Mouse (Mus musculus) intestine, embryonic 15.5 days (tissue): ENCODE measurements around the gene C1d. TPM values are rescaled to one million over a fixed set of nuclear protein-coding genes. Genes with fewer than 3 reads are reported as not detected.

Source experiments
- ATAC-seq: fragments of 200-750 bp; cut with Nextera tagmentation; 2 replicates; pipeline ENCODE4 v1.8.0; 2017; ENCODE audit warnings: moderate TSS enrichment, moderate library complexity
- H3K27ac ChIP-seq: fragments of 300-500 bp; sonication (generic); 2 replicates; pipeline ENCODE4 v1.5.1; 2015; ENCODE audit warnings: mild to moderate bottlenecking, inconsistent platforms
- H3K27me3 ChIP-seq: fragments of 300-500 bp; sonication (generic); replicated peaks from 2 replicates; pipeline ENCODE4 v1.6.1; 2015; ENCODE audit warnings: inconsistent platforms
- H3K36me3 ChIP-seq: fragments of 300-500 bp; sonication (generic); 2 replicates; pipeline ENCODE4 v1.6.1; 2015; ENCODE audit warnings: inconsistent platforms
- H3K4me1 ChIP-seq: fragments of 300-500 bp; sonication (generic); replicated peaks from 2 replicates; pipeline ENCODE4 v1.6.1; 2015; ENCODE audit warnings: inconsistent platforms
- H3K4me2 ChIP-seq: fragments of 300-500 bp; sonication (generic); replicated peaks from 2 replicates; pipeline ENCODE4 v1.6.1; 2015; ENCODE audit warnings: mild to moderate bottlenecking, inconsistent platforms
- H3K4me3 ChIP-seq: fragments of 300-500 bp; sonication (generic); replicated peaks from 2 replicates; pipeline ENCODE4 v1.5.1; 2015; ENCODE audit warnings: inconsistent platforms
- H3K9ac ChIP-seq: fragments of 300-500 bp; sonication (generic); 2 replicates; pipeline ENCODE4 v1.6.1; 2015; ENCODE audit warnings: inconsistent platforms
- H3K9me3 ChIP-seq: fragments of 300-500 bp; sonication (generic); 2 replicates; pipeline ENCODE4 v1.6.1; 2016; ENCODE audit warnings: inconsistent platforms
- WGBS: fragments of 180-500 bp; shearing (Covaris S2); methylation state at CpG from one replicate; pipeline ENCODE4 v1.1.7; 2015; 5-methylcytosine and 5-hydroxymethylcytosine counted together
- polyA plus RNA-seq: library from polyadenylated mRNA; unstranded; fragments of >200 nt; fragmentation: Nextera tagmentation; extraction: Ambion mirVana; gene quantifications from 2 replicates; pipeline ENCODE4 v1.2.1, GENCODE M21; 2015

C1d gene
- polyA plus RNA-seq, 1 experiment from 2014 or later, result 116 TPM

- Histone ChIP-seq H3K9me3 (no peaks in the 10 kb centered on the region), H3K4me2 (no peak overlapping the region), H3K9ac (no peak overlapping the region), H3K27me3 (no peaks in the 10 kb centered on the region), H3K4me3 (no peak overlapping the region), H3K4me1 (no peaks in the 10 kb centered on the region), H3K27ac (no peak overlapping the region), H3K36me3 (peaks cover 2% of the 10 kb centered on the region; the same call in 1 of the 2 replicates)
- ATAC-seq, result no peak
- WGBS, result 88% methylated on average over 4 of the region's 4 CpGs
Measured at GRCm38 (mm10) chr11:17267176-17267575, 9.8 kb downstream of the C1d start.

- H3K4me3 ChIP-seq, result no peak overlapping the region
Measured at GRCm38 (mm10) chr11:17268801-17269200, 11.4 kb downstream of the C1d start.

DNA sequence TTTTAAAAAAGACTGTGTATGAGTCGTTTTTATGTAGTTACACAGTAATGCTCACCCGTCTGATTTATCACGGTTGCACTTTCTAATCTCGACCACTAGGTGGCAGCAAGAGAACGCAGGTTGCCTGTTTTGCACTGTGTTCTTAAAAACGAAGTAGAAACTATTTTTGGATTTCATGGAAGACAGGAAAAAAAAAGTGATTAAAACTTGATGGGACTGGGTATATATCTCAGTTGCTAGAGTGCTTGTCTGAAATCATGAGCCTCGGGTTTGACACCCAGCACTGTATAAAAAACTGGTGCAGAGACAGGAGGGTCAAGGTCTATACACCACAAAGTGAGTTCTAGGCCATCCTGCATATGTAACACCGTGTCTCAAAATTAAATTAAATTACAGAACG lies 22.6 kb downstream of the C1d start:
- Histone ChIP-seq H3K9ac (no peak overlapping the region), H3K27me3 (no peaks in the 10 kb centered on the region), H3K4me3 (no peak overlapping the region), H3K9me3 (no peaks in the 10 kb centered on the region), H3K4me2 (no peak overlapping the region), H3K4me1 (no peaks in the 10 kb centered on the region), H3K27ac (no peak overlapping the region), H3K36me3 (no peaks in the 10 kb centered on the region)
- WGBS, result 14% methylated on average over 9 of the region's 9 CpGs
- ATAC-seq, result peak; percentile 70

More at GRCm38 (mm10) chr11:17268801-17269200, 11.4 kb downstream of the C1d start:
- Histone ChIP-seq H3K27me3 (no peaks in the 10 kb centered on the region), H3K27ac (no peak overlapping the region), H3K4me2 (no peak overlapping the region), H3K4me1 (no peaks in the 10 kb centered on the region), H3K9me3 (no peaks in the 10 kb centered on the region), H3K36me3 (peaks cover 2% of the 10 kb centered on the region; the same call in 1 of the 2 replicates), H3K9ac (no peak overlapping the region)
- 68% methylated on average over 1 of the region's 1 CpGs for WGBS
- ATAC-seq, result no peak

DNA sequence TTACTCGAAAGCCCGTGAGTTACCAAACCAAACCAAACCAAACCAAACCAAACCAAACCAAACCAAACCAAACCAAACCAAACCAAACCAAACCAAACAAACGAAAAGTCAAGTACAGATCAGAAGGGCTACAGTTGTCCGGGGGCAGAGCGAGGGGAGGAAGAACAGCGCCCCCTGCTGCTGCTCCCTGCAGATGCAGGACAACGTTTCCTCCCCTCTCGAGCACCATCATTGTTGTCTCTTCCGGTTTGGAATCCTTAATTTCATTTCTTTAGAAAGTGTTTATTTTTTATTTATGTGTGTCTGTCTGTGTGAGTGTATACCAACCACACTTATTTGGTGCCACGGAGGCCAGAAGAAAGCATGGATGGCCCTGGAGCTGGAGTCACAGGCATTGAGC lies 26.7 kb downstream of the C1d start:
- 70% methylated on average over 10 of the region's 10 CpGs for WGBS
- no peak for ATAC-seq

DNA sequence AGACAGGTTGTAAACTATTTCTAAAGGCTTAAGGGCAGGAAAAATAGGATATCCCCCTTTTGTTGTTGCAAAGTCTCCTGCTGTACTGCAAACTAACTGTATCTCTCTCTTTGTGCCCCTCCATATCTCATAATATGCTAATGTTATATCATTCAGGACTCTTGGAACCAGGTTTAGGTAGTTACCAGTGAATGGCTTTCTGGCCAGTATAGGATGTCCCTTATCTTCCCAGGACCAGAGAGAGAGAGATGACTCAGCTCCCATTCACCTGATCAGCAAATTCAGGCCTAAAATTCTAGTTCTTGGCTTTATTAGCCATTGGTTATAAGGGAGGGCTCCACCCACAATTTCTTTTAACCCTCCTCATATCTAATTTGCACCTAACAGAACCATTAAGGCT lies 31.5 kb downstream of the C1d start:
- no peak overlapping the region for H3K4me3 ChIP-seq
- H3K9me3 ChIP-seq, result no peaks in the 10 kb centered on the region
- H3K4me1 ChIP-seq, result no peaks in the 10 kb centered on the region
- H3K27me3 ChIP-seq, result no peaks in the 10 kb centered on the region
- no peak overlapping the region for H3K9ac ChIP-seq
- H3K4me2 ChIP-seq, result no peak overlapping the region
- no peak overlapping the region for H3K27ac ChIP-seq
- H3K36me3 ChIP-seq, result no peaks in the 10 kb centered on the region
- ATAC-seq, result no peak

More for the DNA sequence above, 26.7 kb downstream of the C1d start:
- H3K27me3 ChIP-seq, result no peaks in the 10 kb centered on the region
- H3K4me1 ChIP-seq, result no peaks in the 10 kb centered on the region
- no peaks in the 10 kb centered on the region for H3K9me3 ChIP-seq
- no peak overlapping the region for H3K9ac ChIP-seq
- no peak overlapping the region for H3K4me2 ChIP-seq
- no peak overlapping the region for H3K4me3 ChIP-seq
- H3K36me3 ChIP-seq, result no peaks in the 10 kb centered on the region
- no peak overlapping the region for H3K27ac ChIP-seq

DNA sequence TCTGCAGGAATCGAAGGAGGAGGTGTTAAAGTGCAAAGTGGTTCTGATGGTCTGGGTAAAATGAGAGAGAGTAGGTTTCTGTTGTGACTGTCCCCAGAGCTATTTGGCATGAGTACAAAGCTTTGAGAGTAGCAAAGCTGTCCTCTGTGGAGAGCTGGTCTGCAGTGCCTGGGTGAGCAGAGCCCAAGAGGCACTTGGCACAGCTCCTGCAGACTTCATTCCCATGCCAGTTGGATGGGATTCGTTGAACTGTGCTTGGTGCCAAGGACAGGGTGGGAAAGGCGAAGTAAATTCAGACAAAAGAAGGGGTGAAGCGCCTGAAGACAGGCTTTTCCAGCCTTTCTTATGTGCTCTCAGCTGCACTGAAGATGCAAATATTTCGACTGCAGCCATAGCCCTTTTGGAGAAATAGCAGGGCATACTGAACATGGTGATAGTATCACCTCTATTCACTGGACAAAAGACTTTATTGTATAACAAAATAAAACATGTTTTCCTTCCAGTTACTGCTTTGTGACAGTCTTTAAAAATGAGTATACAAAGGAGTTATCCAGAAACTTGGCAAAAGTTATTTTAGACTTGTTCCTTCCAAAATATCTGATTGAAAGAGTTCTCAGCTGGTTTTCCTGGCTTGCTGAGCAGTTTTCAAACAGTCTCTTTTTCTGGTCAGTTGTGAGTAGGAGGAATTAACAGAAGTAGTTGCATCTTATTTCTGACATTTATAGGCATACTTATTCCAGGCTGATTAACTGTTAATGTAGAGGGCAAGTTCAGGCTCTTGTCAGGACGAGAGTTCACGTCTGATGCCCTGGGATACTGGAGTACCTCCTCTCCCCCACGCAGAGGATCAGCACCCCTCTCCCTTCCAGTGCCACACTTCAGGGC lies 48.9 kb downstream of the C1d start:
- Histone ChIP-seq H3K27me3 (no peaks in the 10 kb centered on the region), H3K4me2 (no peak overlapping the region), H3K9ac (no peak overlapping the region), H3K9me3 (no peaks in the 10 kb centered on the region), H3K27ac (no peak overlapping the region), H3K36me3 (no peaks in the 10 kb centered on the region), H3K4me1 (no peaks in the 10 kb centered on the region), H3K4me3 (no peak overlapping the region)
- no peak for ATAC-seq
- WGBS, result 64% methylated on average over 8 of the region's 8 CpGs

DNA sequence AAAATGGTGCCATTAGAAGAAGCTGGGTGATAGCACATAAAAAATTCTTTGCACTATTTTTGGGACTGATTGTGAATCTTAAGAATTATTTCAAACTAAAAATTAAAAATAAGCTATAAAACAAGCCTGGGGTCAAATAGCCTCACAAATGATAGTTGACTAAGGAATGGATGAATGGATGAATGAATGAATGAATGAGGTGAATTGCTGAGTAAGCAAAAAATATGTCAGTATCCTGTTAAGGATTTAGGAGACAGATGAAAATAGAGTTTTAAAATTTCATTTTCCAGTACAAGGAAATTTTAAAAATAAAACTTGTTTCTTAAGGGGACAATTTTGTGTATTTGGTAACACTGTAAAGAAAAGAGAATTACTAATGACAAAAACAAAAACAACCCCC lies 50.1 kb downstream of the C1d start:
- no peak for ATAC-seq
- H3K27ac ChIP-seq, result no peak overlapping the region
- H3K4me2 ChIP-seq, result no peak overlapping the region
- H3K9ac ChIP-seq, result no peak overlapping the region
- H3K27me3 ChIP-seq, result no peaks in the 10 kb centered on the region
- H3K4me1 ChIP-seq, result no peaks in the 10 kb centered on the region
- no peaks in the 10 kb centered on the region for H3K9me3 ChIP-seq
- H3K4me3 ChIP-seq, result no peak overlapping the region
- no peaks in the 10 kb centered on the region for H3K36me3 ChIP-seq

Other genes starting within 250 kb of the C1d start
- 24.3 and 25.6 TPM in 2 replicates for gene Cnrip1, start 206.0 kb upstream of the C1d start, polyA plus RNA-seq
- gene Plek, start 205.2 kb upstream of the C1d start, polyA plus RNA-seq, result 2.2 and 2.6 TPM in 2 replicates
- gene Ppp3r1, start 98.3 kb upstream of the C1d start, polyA plus RNA-seq, result 100 and 111 TPM in 2 replicates
- gene Wdr92, start 75.5 kb upstream of the C1d start, polyA plus RNA-seq, result 24.7 and 27.2 TPM in 2 replicates
- 80.1 and 89.9 TPM in 2 replicates for gene Pno1, start 46.0 kb upstream of the C1d start, polyA plus RNA-seq